12 mouse cellular contexts compared by ENCODE assay signal in the genomic region with DNA sequence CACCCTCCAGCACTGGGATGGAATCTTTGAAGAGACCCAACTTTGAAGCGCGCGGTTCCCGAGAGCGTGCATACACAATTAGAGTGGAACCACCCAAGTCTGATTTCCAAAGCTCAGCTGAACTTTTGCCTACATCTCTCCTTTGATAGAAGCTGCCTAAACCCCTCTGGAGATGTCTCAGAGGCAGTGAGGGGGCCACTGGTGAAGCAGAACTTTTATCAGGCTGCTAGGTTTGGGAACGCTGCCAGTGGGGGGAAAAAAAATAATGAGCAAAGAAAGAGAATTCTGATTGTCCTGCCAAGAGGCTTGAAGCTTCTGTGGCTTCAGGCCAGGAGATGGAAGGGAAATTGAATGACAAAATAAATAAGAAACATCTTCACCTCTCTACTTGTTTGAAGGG.
DNase-seq lines count a peak whose midpoint lies in the region; ATAC-seq and TF ChIP-seq lines count a peak whose summit lies in the region.
"Had no signal": no experiment of that assay in that cellular context is flagged by ENCODE, and none has a peak within 500 bp of the region (broad histone marks: within the 10 kb centered on the region; RNA-seq: fewer than 3 reads in every experiment).

No protein-coding gene starts in this region.

- TF ChIP-seq POLR2A in kidney, adult 2 months (IDR thresholded peaks at IDR 0.05; ENCODE audit: low read depth, low read length) = no peak

- H3K9me3 ChIP-seq in midbrain, embryonic 15.5 days = no peaks in the 10 kb centered on the region
- no peaks in the 10 kb centered on the region for H3K9me3 ChIP-seq in midbrain, embryonic 10.5 days (replicated peaks)
- H3K9me3 ChIP-seq in lung, postnatal 0 days (ENCODE audit: low read length) = no peaks in the 10 kb centered on the region
- H3K9me3 ChIP-seq: liver, embryonic 15.5 days had no signal

- DNase-seq in adrenal gland, postnatal 14 days = peak; percentile 21
- DNase-seq in adrenal gland, adult 8-10 months = no peak
- DNase-seq in kidney, postnatal 10 days = peak; percentile 42
- DNase-seq in kidney, adult 2 months = no peak
- no peak for DNase-seq in midbrain, embryonic 10.5 days (ENCODE audit: low spot score)
- peak; percentile 21 for DNase-seq in lung, postnatal 0 days (ENCODE audit: low spot score)
- no peak for DNase-seq in left cerebral cortex, postnatal 36 days (ENCODE audit: low spot score in 2 of 2)
- DNase-seq: cerebellum, adult 11 months; embryo, embryonic 11 days; kidney, adult 18-20 months had no signal

- H3K4me2 ChIP-seq in midbrain, embryonic 15.5 days = no peak overlapping the region
- H3K4me2 ChIP-seq in lung, postnatal 0 days (replicated peaks; ENCODE audit: low read depth, low read length) = no peak overlapping the region
- H3K4me2 ChIP-seq: liver, embryonic 15.5 days had no signal

- TF ChIP-seq EP300 in lung, postnatal 0 days (IDR thresholded peaks at IDR 0.05) = no peak

- peak; percentile 45; the same call in 1 of the 2 replicates for ATAC-seq in midbrain, embryonic 15.5 days (replicated peaks)
- ATAC-seq in lung, postnatal 0 days = no peak

- H3K4me1 ChIP-seq in kidney, adult 2 months (ENCODE audit: control insufficient read depth, insufficient read depth, low read length) = no peaks in the 10 kb centered on the region
- no peaks in the 10 kb centered on the region for H3K4me1 ChIP-seq in midbrain, embryonic 15.5 days
- H3K4me1 ChIP-seq in midbrain, embryonic 10.5 days = no peaks in the 10 kb centered on the region
- H3K4me1 ChIP-seq in lung, postnatal 0 days (ENCODE audit: insufficient read depth, low read depth, low read length) = no peaks in the 10 kb centered on the region
- H3K4me1 ChIP-seq: liver, embryonic 15.5 days had no signal

- H3K27me3 ChIP-seq in kidney, adult 2 months (replicated peaks; ENCODE audit: control insufficient read depth, insufficient read depth, low read length) = no peaks in the 10 kb centered on the region
- no peaks in the 10 kb centered on the region for H3K27me3 ChIP-seq in midbrain, embryonic 15.5 days (replicated peaks)
- no peaks in the 10 kb centered on the region for H3K27me3 ChIP-seq in midbrain, embryonic 10.5 days (ENCODE audit: low read depth, poor library complexity, severe bottlenecking)
- no peaks in the 10 kb centered on the region for H3K27me3 ChIP-seq in lung, postnatal 0 days (replicated peaks; ENCODE audit: insufficient read depth, low read length)
- H3K27me3 ChIP-seq: liver, embryonic 15.5 days had no signal

- TF ChIP-seq CTCF in kidney, adult 2 months (conservative IDR thresholded peaks at IDR 0.05; ENCODE audit: insufficient read depth, insufficient read length, low read depth, low read length) = no peak
- TF ChIP-seq CTCF in lung, postnatal 0 days (IDR thresholded peaks at IDR 0.05) = no peak

- intact Hi-C loops in left cerebral cortex, postnatal 36 days (cut with DNase I) = no loop called here

- H3K27ac ChIP-seq in kidney, adult 2 months (ENCODE audit: insufficient read depth, low read depth, low read length) = no peak overlapping the region
- no peak overlapping the region for H3K27ac ChIP-seq in midbrain, embryonic 15.5 days
- no peak overlapping the region for H3K27ac ChIP-seq in midbrain, embryonic 10.5 days (replicated peaks)
- H3K27ac ChIP-seq in lung, postnatal 0 days (ENCODE audit: low read length) = no peak overlapping the region
- H3K27ac ChIP-seq: liver, embryonic 15.5 days had no signal

- no peak overlapping the region for H3K4me3 ChIP-seq in kidney, adult 2 months (ENCODE audit: insufficient read depth, low read depth, low read length)
- no peak overlapping the region for H3K4me3 ChIP-seq in midbrain, embryonic 15.5 days
- no peak overlapping the region for H3K4me3 ChIP-seq in midbrain, embryonic 10.5 days
- no peak overlapping the region for H3K4me3 ChIP-seq in lung, postnatal 0 days (ENCODE audit: low read depth, low read length)
- H3K4me3 ChIP-seq: liver, embryonic 15.5 days had no signal

- H3K9ac ChIP-seq in midbrain, embryonic 15.5 days = no peak overlapping the region
- no peak overlapping the region for H3K9ac ChIP-seq in lung, postnatal 0 days (replicated peaks; ENCODE audit: low read depth)
- H3K9ac ChIP-seq: liver, embryonic 15.5 days had no signal

- H3K36me3 ChIP-seq in kidney, adult 2 months (ENCODE audit: control insufficient read depth, insufficient read depth, low read length) = no peaks in the 10 kb centered on the region
- no peaks in the 10 kb centered on the region for H3K36me3 ChIP-seq in midbrain, embryonic 15.5 days (replicated peaks)
- no peaks in the 10 kb centered on the region for H3K36me3 ChIP-seq in midbrain, embryonic 10.5 days
- no peaks in the 10 kb centered on the region for H3K36me3 ChIP-seq in lung, postnatal 0 days (ENCODE audit: insufficient read depth, low read length)
- H3K36me3 ChIP-seq: liver, embryonic 15.5 days had no signal

- 89% methylated on average over 6 of the region's 6 CpGs for WGBS in kidney, adult 2 months
- WGBS in midbrain, embryonic 15.5 days = 76% methylated on average over 6 of the region's 6 CpGs
- WGBS in midbrain, embryonic 10.5 days = 77% methylated on average over 6 of the region's 6 CpGs
- 60% methylated on average over 6 of the region's 6 CpGs for WGBS in lung, postnatal 0 days

Comparison
In these comparisons a context has a peak if more than half of its experiments do, and no peak if none do; other contexts are left out.
1. DNase-seq: peak in adrenal gland, postnatal 14 days (single experiment), kidney, postnatal 10 days (single experiment) and lung, postnatal 0 days (single experiment); none in adrenal gland, adult 8-10 months (single experiment), kidney, adult 2 months (single experiment), midbrain, embryonic 10.5 days (single experiment) and left cerebral cortex, postnatal 36 days (0 of 2).